Comparison of ENCODE assay signal across 8 mouse cellular contexts in genomic region chr2:11253945-11254344, GRCm38 (mm10).
DNase-seq lines count a peak whose midpoint lies in the region; ATAC-seq lines count a peak whose summit lies in the region.

No protein-coding gene starts in this region.

- peak; percentile 13 to 15 for DNase-seq in cerebellum, adult 18-20 months
- DNase-seq in cerebellum, adult 9-10 months: no peak
- DNase-seq in ovary, postnatal 10 days (ENCODE audit: low spot score): peak; percentile 3
- no peak for DNase-seq in ovary, adult 18-20 months (ENCODE audit: low spot score)
- DNase-seq in kidney, adult 9 months: peak; percentile 60
- peak; percentile 75 for DNase-seq in lung, postnatal 36 days
- peak; percentile 70 for DNase-seq in thymus, postnatal 0 days (ENCODE audit: low spot score)

- ATAC-seq in common myeloid progenitor, adult 5-6 weeks (replicated peaks; ENCODE audit: low read depth, poor library complexity, severe bottlenecking): peak; percentile 93

Comparison
In these comparisons a context has a peak if more than half of its experiments do, and no peak if none do; other contexts are left out.
1. DNase-seq: peak in cerebellum, adult 18-20 months (2 of 2), ovary, postnatal 10 days (single experiment), kidney, adult 9 months (single experiment), lung, postnatal 36 days (single experiment) and thymus, postnatal 0 days (single experiment); none in cerebellum, adult 9-10 months (single experiment) and ovary, adult 18-20 months (single experiment).